Mouse (Mus musculus) lung, postnatal 0 days (tissue): ENCODE measurements around the gene Ttc9.

Experiments used
- CTCF ChIP-seq: IDR thresholded peaks from 2 replicates; pipeline ENCODE4 v1.5.1; 2016; ENCODE audit warnings: antibody characterized with exemption, mild to moderate bottlenecking
- EP300 ChIP-seq: IDR thresholded peaks from 2 replicates; pipeline ENCODE4 v1.6.1; 2016; ENCODE audit warnings: antibody characterized with exemption, mild to moderate bottlenecking, control low read depth

DNA sequence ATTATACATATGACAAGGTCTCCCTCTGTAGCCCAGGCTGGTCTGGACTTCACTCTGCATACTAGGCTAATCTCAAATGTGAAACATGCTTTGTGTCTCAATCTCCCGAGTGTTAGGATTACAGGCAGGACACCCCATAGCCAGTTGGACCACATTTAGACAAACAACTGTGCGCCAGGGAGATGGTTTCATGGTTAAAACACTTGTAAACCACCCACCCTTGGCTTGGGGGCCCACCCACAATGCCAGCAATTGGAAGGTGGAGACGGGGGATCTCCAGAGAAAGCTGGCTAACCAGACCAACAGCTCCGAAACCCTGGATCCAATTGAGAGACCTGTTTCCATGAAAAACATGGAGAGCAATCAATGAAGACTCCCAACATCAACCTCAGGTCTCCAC is 3.0 kb upstream of the Ttc9 start:
- TF ChIP-seq CTCF = no peak
- no peak for TF ChIP-seq EP300
